Mouse (Mus musculus) spleen, embryonic (tissue): ENCODE data around the gene Kncn.

ENCODE experiments used
- CTCF ChIA-PET: fragments of 350-600 bp; sonication (Branson Sonifier 250); formaldehyde crosslinking; loops from one replicate; lab custom pipeline; 2022; lab: Charles Lee

Kncn gene

GRCm38 (mm10) chr4:115884022-115884421 is at the start of gene Kncn:
Kncn (plus strand) TSS chr4:115884400.
- CTCF ChIA-PET, result no interaction called here

GRCm38 (mm10) chr4:115835576-115835975 is 48.6 kb upstream of the Kncn start:
- CTCF ChIA-PET, result no interaction called here

- CTCF ChIA-PET, result interaction anchor here (0.5 to 0.6 kb wide), 2 partner anchors 101 to 219 kb away, joined by 3 to 6 read pairs; partner anchors contain the start of gene Efcab14
These were observed 46.0 kb upstream of the Kncn start for GRCm38 (mm10) chr4:115838196-115838595.

- CTCF ChIA-PET, result interaction anchor here (0.6 to 1.7 kb wide), 4 partner anchors 8 to 102 kb away, joined by 3 to 6 read pairs (median 4); partner anchors contain the start of genes Efcab14 and Mob3c
These were observed 45.2 kb upstream of the Kncn start, which contains the start of gene Mknk1 for GRCm38 (mm10) chr4:115838696-115839641. Mknk1 (plus strand) TSS chr4:115839198.

- CTCF ChIA-PET, result interaction anchor here (1.0 to 1.7 kb wide), 2 partner anchors 10 to 12 kb away, joined by 3 to 4 read pairs; partner anchors contain the start of gene Mob3c
These were observed 44.2 kb upstream of the Kncn start for GRCm38 (mm10) chr4:115839956-115840355.

GRCm38 (mm10) chr4:115840842-115841241 is 43.4 kb upstream of the Kncn start:
- CTCF ChIA-PET, result no interaction called here

- CTCF ChIA-PET, result interaction anchor here (1.3 kb wide), 1 partner anchor 8 kb away, joined by 3 read pairs; the partner anchor contains the start of gene Mknk1
These were observed 37.5 kb upstream of the Kncn start for GRCm38 (mm10) chr4:115846656-115847055.

GRCm38 (mm10) chr4:115847377-115847776 is 36.8 kb upstream of the Kncn start:
- CTCF ChIA-PET, result interaction anchor here (1.3 kb wide), 1 partner anchor 8 kb away, joined by 3 read pairs; the partner anchor contains the start of gene Mknk1

GRCm38 (mm10) chr4:115848083-115848482 is 36.1 kb upstream of the Kncn start:
- CTCF ChIA-PET, result interaction anchor here (1.3 kb wide), 1 partner anchor 9 kb away, joined by 3 read pairs; the partner anchor contains the start of gene Mknk1

GRCm38 (mm10) chr4:115848990-115849677 is 35.1 kb upstream of the Kncn start:
- CTCF ChIA-PET, result interaction anchor here (0.6 kb wide), 1 partner anchor 992 kb away, joined by 4 read pairs; no protein-coding TSS in a partner anchor

GRCm38 (mm10) chr4:115850111-115850510 is 34.1 kb upstream of the Kncn start:
- CTCF ChIA-PET, result interaction anchor here (0.6 kb wide), 1 partner anchor 991 kb away, joined by 4 read pairs; no protein-coding TSS in a partner anchor

- CTCF ChIA-PET, result interaction anchor here (0.6 kb wide), 1 partner anchor 124 kb away, joined by 36 read pairs; no protein-coding TSS in a partner anchor
These were observed 33.6 kb upstream of the Kncn start for GRCm38 (mm10) chr4:115850631-115851030.

GRCm38 (mm10) chr4:115851569-115851968 is 32.6 kb upstream of the Kncn start:
- CTCF ChIA-PET, result no interaction called here

GRCm38 (mm10) chr4:115855100-115855499 is 29.1 kb upstream of the Kncn start:
- CTCF ChIA-PET, result no interaction called here

GRCm38 (mm10) chr4:115855609-115856008 is 28.6 kb upstream of the Kncn start:
- CTCF ChIA-PET, result no interaction called here

GRCm38 (mm10) chr4:115856282-115856681 is 27.9 kb upstream of the Kncn start:
- CTCF ChIA-PET, result no interaction called here

- CTCF ChIA-PET, result no interaction called here
These were observed 26.8 kb upstream of the Kncn start for GRCm38 (mm10) chr4:115857293-115857883.

GRCm38 (mm10) chr4:115863352-115863751 is 20.8 kb upstream of the Kncn start:
- CTCF ChIA-PET, result no interaction called here

- CTCF ChIA-PET, result no interaction called here
These were observed 20.3 kb upstream of the Kncn start for GRCm38 (mm10) chr4:115863880-115864279.

- CTCF ChIA-PET, result no interaction called here
These were observed 14.5 kb upstream of the Kncn start for GRCm38 (mm10) chr4:115869512-115870210.
